Mouse (Mus musculus) adrenal gland (tissue): ENCODE measurements at regions not wholly inside any gene's neighbourhood (a gene's known extent, or its start where the extent isn't known, plus 50 kb on each side); places are given as distances from the start of the nearest gene placed in this dataset.
"Not testable (repeated sequence)": the region's sequence is repeated elsewhere in the genome, so short reads cannot be mapped to it uniquely, and the experiment has no call there.

Experiments used
- intact Hi-C: fragments of 180-260 bp; cut with DNase I; formaldehyde crosslinking; loops from one replicate; pipeline ENCODE4 v1.15.1; 2025

DNA sequence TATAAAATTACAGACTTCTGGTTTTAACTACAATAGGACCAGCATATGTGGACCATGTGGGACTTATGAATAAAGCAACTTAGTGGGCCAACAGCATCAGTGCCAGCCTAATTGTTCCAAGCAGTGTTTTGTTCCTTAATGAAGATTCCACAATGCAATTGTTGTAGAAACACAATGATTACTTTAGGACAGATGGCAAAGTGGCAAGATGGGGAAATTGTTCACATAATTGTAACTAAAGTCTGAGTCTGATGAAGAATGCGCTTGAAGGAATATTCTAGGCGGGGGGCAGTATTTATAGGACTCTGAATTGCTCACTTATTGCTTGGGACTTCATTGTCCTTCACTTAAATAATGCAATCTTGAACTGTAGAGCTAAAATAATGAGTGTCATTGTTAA lies 253.4 kb upstream of the Kcnj3 start:
- intact Hi-C loops = no loop called here

DNA sequence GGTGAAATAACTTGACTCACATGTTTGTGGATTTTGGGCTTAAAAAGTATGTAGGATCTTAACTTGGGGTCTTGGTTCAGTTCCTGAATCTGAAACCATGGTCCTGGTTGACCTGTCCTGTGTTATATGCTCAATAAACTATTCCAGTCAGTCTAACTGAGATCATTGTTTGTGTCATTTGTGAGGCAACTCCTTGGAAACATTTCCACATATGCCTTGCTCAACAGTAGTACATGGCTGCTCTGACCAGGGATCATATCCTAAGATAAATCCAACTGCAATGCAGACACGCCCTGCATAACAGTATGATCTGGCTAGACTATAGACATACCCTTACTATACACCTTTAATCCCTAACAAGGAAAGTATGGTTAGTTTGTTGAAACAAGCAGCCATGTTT lies 228.9 kb upstream of the Kcnj3 start:
- intact Hi-C loops = no loop called here

DNA sequence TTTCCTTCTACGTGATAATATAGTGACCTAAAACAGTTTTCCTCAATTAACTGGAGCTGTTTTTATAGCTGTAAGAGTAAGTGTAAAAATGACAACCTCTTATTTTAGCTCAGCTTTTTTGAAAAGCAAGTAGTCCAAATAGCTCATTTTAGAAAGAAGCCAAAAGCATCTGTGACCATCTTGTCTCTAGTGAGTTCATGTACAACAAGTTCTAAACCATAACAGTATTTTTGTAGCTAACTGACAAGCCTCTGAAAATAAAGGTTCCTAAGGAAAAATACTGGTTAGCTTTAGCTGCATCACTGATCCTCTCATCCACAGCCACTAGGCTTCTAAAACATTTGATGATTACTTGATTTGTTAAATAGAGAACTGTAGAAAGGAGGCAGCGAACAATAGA lies 227.2 kb upstream of the Kcnj3 start:
- intact Hi-C loops = no loop called here

DNA sequence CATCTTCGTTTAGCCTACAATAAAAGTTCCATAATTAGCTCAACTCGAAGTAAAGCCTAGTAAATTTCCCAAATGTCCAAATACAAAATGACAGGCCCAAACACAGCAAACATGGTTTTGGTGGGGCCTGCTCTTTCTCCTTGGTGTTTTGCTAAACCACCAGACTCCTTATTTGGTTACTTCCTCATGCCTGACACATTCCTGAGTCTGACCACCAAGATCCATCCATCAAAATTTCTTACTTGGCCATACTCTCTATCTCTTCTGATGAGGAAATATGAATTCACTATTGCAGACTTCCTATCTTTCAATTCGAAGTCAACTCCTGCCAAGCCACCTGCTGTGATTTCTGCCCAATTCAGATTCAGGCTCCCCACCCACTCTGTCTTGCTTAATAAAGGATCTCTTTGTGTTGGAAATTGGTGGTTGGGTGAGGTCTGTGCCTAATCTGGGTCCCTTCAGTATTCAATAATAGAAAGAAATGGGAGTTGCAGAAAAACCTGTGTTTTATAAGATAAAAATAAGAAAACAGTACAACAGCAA lies 225.9 kb upstream of the Kcnj3 start:
- intact Hi-C loops = no loop called here

DNA sequence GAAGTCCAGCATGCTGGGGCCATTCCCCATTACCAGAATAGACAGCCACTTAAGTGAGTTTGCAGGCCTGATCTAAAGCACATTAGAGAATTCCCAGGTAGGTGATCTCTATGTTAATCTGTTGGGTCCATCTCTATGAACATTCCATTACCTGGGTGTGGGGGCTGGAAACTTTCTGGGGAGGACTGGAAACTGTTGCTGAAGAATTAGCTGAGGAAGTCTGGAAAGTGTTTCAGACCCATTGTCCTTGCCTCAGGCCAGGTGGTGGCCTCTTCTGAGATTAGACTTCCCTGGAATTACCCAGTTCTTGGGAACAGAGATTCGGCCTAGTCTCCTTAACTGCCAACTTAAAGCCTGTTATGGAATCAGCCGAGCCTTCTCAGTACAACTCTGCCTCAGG lies 224.5 kb upstream of the Kcnj3 start:
- intact Hi-C loops = no loop called here

DNA sequence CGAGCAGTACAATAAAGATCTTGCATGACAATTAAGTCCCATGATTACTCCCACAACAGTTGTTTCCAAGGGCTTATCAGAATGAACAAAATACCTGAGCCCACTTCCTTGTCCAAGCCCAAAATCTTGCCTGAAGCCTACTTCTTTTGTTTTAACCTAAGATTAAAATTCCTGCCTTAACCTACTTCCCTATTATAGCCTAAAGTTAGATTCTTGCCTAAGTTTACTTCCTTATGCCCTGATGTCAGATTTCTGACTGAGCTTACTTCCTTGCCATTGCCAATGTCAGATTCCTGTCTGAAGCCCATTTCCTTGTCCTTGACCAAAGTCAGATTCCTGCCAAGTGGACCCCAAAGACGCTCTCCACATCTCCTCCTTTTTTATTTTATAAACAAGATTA lies 213.7 kb upstream of the Kcnj3 start:
- intact Hi-C loops = no loop called here

DNA sequence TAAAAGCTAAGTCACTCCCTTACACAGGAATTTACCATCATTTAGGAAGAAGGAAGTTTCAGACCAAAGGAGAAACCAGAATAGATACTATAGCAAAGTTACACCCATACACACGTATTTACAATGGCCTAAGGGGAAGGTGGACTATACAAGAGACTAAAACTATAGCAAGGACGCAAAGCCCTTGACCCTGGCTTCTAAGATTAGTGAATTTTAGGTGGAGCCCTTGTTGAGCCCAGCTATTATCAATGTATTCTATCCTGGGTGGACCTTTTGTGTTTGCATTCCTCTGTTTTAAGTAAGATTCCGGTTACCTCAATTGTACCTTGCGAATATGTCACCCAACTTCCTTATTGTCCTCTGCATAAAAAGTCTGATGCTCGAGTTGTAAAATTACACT lies 213.0 kb upstream of the Kcnj3 start:
- intact Hi-C loops = not testable (repeated sequence)

DNA sequence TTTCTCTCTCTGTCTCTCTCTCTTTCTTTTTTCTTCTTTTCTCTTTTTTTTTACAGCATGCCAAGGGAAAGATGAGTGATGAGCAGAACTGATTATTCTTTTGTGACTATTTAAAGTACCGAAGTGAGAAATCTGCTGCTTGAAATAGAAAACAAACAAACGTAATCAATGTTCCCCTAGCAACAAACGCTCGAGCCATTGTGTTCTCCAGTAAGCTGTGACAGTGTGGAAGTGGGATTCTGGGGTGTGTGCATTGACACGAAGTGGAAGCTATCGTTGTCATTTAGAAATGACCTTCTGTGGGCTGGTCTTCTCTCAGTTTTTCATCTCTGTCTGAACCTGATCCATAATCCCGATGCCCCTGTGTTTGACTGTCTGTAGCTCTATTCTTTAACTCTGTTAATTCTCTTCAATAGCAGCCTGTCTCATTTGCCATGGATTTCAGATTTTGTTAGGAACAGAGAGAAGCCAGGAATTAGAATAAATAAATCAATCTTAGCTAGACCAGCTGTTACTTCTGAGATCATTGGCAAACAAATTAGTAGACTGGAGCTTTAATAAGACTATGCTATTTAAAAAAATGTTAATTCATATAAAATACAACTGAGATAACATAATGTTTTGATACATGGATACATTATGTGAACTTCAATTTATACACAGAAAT lies 207.5 kb upstream of the Kcnj3 start:
- intact Hi-C loops = no loop called here

DNA sequence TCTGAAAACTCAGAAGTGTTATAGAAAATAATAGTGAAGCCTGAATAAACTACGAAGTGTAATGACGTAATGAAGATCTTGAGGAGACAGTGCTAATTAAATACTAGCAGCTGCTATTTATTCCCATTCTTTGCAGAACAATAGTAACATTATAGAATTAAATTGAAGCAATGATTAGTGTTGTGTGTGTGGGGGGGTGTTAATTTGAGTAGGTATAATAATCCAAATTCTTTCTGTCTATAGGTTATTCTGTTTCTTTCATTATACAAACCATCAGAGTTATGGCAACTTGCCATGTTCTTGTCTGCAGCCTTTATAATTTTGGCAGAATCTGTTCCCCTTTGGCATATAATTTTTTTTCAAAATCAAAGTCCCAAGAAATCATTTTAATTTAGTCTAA lies 203.9 kb upstream of the Kcnj3 start:
- intact Hi-C loops = no loop called here

DNA sequence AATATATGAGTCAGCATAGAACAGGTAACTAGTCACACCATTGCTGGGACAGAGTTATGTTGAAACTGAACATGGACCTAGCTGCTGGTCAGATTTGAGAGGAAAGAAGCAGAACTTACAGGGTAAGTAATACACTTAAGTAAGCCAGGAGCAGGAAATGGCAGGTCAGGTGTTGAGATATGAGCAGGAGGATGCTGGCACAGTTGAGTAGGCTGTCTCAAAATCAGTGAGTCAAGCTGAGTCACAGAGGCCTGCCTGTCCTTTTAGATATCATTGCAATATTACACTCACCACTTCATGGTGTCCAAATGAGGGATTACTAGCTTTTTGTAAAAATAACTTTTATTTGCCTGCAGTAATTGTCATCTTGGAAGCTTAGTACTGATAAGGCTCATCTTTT lies 182.6 kb upstream of the Kcnj3 start:
- intact Hi-C loops = no loop called here

DNA sequence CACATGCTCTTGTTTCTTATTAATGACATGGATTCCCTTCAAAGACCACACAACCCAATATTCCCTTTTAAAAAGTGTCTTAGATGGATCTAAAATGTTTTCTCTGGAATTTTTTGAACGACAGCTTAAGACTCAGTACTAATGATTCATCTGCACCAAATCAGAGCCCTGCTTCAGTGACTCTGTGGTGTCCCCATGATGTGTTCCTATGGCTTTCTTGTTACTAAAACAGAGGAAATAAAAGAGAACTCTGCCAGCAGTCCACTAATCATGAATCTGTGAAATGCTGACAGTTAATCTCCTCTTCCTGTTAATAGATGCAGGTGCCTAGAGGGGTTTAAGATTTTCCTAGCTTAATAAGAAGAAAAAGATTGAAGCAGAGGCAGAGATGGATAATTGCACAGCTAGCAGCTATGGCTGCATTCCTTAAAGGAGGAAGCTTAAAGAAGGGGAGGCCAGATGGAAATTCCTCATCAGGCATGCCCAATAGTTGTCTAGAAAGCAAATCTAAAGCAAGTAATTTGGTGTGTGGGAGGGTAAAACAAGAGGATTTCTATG lies 173.0 kb upstream of the Kcnj3 start:
- intact Hi-C loops = no loop called here

DNA sequence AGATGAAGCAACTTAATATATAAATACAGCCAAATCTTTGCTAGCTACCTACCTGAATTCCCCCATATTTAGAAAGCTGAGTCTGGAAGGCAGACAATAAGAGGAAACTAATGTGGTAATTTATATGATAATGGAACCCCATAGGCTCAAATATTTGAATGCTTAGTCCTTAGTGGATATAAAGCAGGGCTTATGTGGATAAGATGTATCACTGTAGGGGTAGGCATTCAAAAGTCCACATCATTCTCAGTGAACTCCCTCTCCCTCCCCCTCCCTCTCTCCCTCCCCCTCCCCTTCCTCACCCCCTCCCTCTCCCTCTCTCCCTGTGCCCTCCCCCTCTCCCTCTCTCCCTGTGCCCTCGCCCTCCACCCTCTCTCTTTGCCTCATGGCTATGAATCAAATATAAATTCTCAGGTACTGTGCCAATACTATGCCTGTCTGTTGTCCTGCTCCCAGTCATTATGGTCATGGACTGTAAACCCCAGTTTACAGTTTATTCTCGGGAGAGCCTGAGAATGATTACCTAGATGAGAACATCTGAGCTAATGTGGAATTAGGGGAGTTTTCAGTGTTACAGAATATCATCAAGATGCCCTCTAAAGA lies 171.8 kb upstream of the Kcnj3 start:
- intact Hi-C loops = no loop called here

DNA sequence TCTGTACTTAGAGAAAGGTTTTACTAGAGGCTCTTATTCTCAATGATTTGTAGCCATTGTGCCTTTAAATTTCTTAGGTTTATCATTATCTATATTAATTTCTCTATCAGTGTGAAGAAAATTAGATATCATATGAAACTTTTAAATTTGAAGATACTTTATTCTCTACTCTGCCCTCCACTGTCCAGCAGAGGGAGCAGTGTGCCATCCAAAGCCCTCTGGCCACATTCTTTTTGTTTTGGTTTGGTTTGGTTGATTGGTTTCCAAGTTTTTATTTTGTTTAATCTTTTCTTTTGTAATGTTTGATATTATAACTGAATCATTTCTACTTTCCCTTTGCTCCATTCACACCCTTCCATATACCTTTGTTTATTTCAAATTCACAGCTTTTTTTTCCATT lies 129.4 kb upstream of the Kcnj3 start:
- intact Hi-C loops = loop anchor here (10.0 kb wide), 2 partner anchors 538 to 718 kb away; no protein-coding TSS in a partner anchor

DNA sequence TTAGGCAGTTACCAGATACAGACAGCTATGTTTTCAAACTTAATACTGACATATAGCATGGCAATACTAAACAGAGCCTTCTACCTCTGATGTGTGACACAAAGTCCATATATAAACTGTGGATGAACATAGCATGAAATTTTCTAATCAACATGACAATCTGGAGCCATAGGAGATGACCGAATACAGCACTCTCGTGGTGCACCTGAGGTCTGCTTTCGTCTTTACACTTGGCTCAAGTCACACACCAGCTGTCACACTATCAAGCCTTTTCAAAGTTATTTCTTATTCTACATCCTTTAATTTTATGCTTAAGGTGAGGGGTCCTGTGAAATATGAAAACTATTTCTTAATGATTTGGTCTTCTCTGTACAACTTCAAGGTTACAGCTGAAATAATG lies 120.1 kb upstream of the Kcnj3 start:
- intact Hi-C loops = no loop called here

DNA sequence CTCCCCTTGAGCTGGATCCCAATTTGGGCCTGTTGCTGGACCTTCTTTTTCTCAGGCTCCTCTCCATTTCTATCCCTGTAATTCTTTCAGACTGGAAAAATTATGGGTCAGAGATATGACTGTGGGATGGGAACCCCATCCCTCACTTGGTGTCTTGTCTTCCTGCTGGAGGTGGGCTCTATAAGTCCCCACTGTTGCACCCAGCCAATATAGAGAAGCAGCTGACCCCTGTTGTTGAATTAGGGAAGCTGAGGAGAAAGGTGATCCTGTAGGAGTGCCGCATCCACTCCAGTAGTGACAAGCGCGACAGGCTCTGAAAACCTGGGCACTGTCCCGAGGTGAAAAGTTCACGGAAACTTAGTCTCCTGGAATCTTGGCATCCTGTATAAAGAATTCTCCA lies 81.7 kb upstream of the Kcnj3 start:
- intact Hi-C loops = not testable (repeated sequence)
